Mouse (Mus musculus) olfactory bulb, adult 2 months (tissue): ENCODE data around the gene Inpp4a. TPM values are rescaled to one million over a fixed set of nuclear protein-coding genes. Genes with fewer than 3 reads are reported as not detected.

Source experiments
- H3K27ac ChIP-seq: fragments of 200-500 bp; 2 replicates; pipeline ENCODE4 v1.5.1; 2012; ENCODE audit warnings: low read depth, low read length; ENCODE audit not compliant: insufficient read depth
- H3K4me1 ChIP-seq: fragments of 200-500 bp; 2 replicates; pipeline ENCODE4 v1.6.1; 2012; ENCODE audit warnings: low read length; ENCODE audit not compliant: control insufficient read depth, insufficient read depth
- H3K4me3 ChIP-seq: fragments of 200-500 bp; 2 replicates; pipeline ENCODE4 v1.5.1; 2012; ENCODE audit warnings: mild to moderate bottlenecking, low read depth, low read length, moderate library complexity; ENCODE audit not compliant: insufficient read depth
- CTCF ChIP-seq: fragments of 200-500 bp; IDR thresholded peaks from 2 replicates; pipeline ENCODE4 v1.5.1; 2012; ENCODE audit warnings: low read depth, mild to moderate bottlenecking, low read length, moderate library complexity; ENCODE audit not compliant: insufficient read depth
- POLR2A ChIP-seq: fragments of 200-500 bp; IDR thresholded peaks from 2 replicates; pipeline ENCODE4 v1.6.1; 2012; ENCODE audit warnings: mild to moderate bottlenecking, low read depth, low read length, moderate library complexity; ENCODE audit not compliant: insufficient read depth
- WGBS: fragments of 180-500 bp; shearing (Covaris S2); methylation state at CpG from one replicate; pipeline ENCODE4 v1.1.7; 2018; 5-methylcytosine and 5-hydroxymethylcytosine counted together
- polyA plus RNA-seq: library from polyadenylated mRNA; stranded (reverse); fragments of >200 nt; gene quantifications from 2 replicates; pipeline ENCODE4 v1.2.4, GENCODE M21; 2012; ENCODE audit warnings: low replicate concordance; ENCODE audit not compliant: missing spikeins, insufficient read depth, insufficient read length

The Inpp4a gene
- polyA plus RNA-seq, 1 experiment, result 177 TPM

GRCm38 (mm10) chr1:37314338-37314737 is 14.7 kb downstream of the Inpp4a start:
- no peak overlapping the region for H3K27ac ChIP-seq
- 69% methylated on average over 7 of the region's 7 CpGs for WGBS
- H3K4me1 ChIP-seq, result peaks cover 30% of the 10 kb centered on the region
- TF ChIP-seq POLR2A (no peak), CTCF (no peak)
- no peak overlapping the region for H3K4me3 ChIP-seq

DNA sequence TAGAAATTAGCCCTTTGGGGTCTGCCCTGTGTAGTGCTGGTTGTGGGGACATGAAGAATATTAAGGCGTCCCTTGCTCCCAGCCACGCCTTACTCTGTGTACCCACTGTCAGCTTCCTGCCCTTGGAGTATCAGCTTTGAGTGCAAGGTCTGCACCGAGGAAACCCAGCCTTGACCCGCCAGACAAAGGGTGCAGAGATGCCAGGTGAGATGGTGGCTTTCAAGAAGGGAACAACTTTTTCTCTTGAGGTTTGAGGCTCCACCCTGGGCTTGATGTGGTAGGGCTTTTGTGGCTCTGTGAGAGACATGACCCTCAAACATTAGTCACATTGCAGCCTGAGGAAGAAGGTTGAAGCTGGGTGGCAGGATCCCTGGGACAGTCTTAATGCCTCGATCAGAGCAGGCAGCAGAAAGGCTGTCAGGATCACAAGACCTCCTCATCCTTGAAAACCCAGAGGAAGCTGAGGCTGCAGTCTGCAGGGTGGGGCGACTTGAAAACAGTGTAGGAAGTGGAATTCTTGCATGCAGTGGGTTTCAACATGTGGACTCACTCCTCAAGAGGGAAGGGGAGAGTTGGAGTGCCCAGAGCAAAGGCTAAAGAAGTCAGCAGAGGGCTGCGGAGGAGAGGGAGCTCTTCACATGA is 18.1 kb downstream of the Inpp4a start:
- Histone ChIP-seq H3K27ac (no peak overlapping the region), H3K4me3 (no peak overlapping the region), H3K4me1 (peaks cover 30% of the 10 kb centered on the region)
- TF ChIP-seq CTCF (no peak), POLR2A (no peak)
- 81% methylated on average over 7 of the region's 7 CpGs for WGBS

GRCm38 (mm10) chr1:37318558-37318957 is 18.9 kb downstream of the Inpp4a start:
- no peak overlapping the region for H3K4me3 ChIP-seq
- TF ChIP-seq CTCF (no peak), POLR2A (no peak)
- H3K27ac ChIP-seq, result no peak overlapping the region
- peaks cover 26% of the 10 kb centered on the region for H3K4me1 ChIP-seq
- 86% methylated on average over 2 of the region's 2 CpGs for WGBS

- Histone ChIP-seq H3K4me3 (no peak overlapping the region), H3K27ac (no peak overlapping the region), H3K4me1 (peaks cover 12% of the 10 kb centered on the region)
- TF ChIP-seq CTCF, result no peak
- 92% methylated on average over 2 of the region's 2 CpGs for WGBS
Measured at GRCm38 (mm10) chr1:37322690-37323089, 23.0 kb downstream of the Inpp4a start.

DNA sequence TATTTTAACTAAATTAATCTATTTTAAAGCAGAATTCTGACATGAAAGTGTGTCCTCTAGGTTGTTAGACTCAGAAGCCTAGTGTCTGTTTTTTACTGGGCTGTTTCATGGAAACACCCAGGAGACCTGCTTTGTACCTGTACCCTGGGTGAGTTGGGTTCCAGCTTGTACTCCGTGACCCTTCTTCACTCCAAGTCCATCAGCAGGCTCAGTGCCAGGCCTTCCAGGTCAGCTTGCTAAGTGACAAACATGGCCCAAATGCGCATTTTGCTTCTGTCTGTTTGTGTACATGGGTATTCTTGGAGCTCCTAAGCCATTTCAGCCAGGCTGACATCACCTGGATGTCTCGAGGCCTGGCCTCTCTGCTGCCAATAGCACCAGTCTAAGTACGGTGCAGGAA is 23.5 kb downstream of the Inpp4a start:
- peaks cover 7% of the 10 kb centered on the region for H3K4me1 ChIP-seq
- no peak overlapping the region for H3K27ac ChIP-seq
- H3K4me3 ChIP-seq, result no peak overlapping the region
- TF ChIP-seq CTCF (no peak), POLR2A (no peak)
- WGBS, result 91% methylated on average over 4 of the region's 4 CpGs

DNA sequence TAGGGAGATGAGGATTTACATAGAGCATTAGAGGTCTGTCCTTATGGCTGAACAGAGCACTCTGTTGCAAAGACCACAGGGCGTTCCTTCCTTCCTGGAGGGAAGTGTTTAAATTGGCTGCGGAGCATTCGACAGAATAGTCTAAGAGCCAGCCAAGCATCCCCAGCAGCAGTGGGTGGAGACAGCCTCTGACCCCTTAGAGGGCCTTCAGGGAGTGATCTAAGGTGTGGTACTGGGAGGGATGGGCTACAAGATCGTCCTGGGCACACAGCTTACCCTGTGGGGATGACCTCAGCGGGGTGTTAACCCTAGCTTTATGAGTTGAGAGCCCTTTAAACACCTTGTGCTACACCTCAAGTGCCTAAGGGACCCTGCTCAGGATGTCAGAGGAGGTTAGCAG is 24.9 kb downstream of the Inpp4a start:
- TF ChIP-seq CTCF, result no peak
- no peak for TF ChIP-seq POLR2A
- no peak overlapping the region for H3K27ac ChIP-seq
- H3K4me1 ChIP-seq, result peaks cover 7% of the 10 kb centered on the region
- H3K4me3 ChIP-seq, result no peak overlapping the region
- 50% methylated on average over 5 of the region's 5 CpGs for WGBS

- Histone ChIP-seq H3K4me1 (peaks cover 15% of the 10 kb centered on the region), H3K4me3 (no peak overlapping the region), H3K27ac (no peak overlapping the region)
- TF ChIP-seq POLR2A (no peak), CTCF (no peak)
- WGBS, result 95% methylated on average over 4 of the region's 4 CpGs
Measured at GRCm38 (mm10) chr1:37327311-37327710, 27.6 kb downstream of the Inpp4a start.

- Histone ChIP-seq H3K4me3 (no peak overlapping the region), H3K4me1 (peaks cover 18% of the 10 kb centered on the region), H3K27ac (no peak overlapping the region)
- TF ChIP-seq CTCF, result peak; percentile 24; the same call in 1 of the 2 replicates
- TF ChIP-seq POLR2A, result no peak
- 92% methylated on average over 3 of the region's 3 CpGs for WGBS
Measured at GRCm38 (mm10) chr1:37329132-37329531, 29.5 kb downstream of the Inpp4a start.

GRCm38 (mm10) chr1:37329831-37330230 is 30.2 kb downstream of the Inpp4a start:
- H3K4me3 ChIP-seq, result no peak overlapping the region
- TF ChIP-seq CTCF, result no peak
- TF ChIP-seq POLR2A, result no peak
- 90% methylated on average over 4 of the region's 4 CpGs for WGBS
- no peak overlapping the region for H3K27ac ChIP-seq
- peaks cover 23% of the 10 kb centered on the region for H3K4me1 ChIP-seq

- TF ChIP-seq POLR2A (no peak), CTCF (no peak)
- Histone ChIP-seq H3K27ac (no peak overlapping the region), H3K4me3 (no peak overlapping the region), H3K4me1 (peaks cover 38% of the 10 kb centered on the region)
- 17% methylated on average over 3 of the region's 3 CpGs for WGBS
Measured at GRCm38 (mm10) chr1:37332756-37333155, 33.1 kb downstream of the Inpp4a start.
